Mouse (Mus musculus): ENCODE measurements around the gene Cacna1a. TPM values are rescaled to one million over a fixed set of nuclear protein-coding genes. Genes with fewer than 3 reads are reported as not detected.

Cacna1a gene
- total RNA-seq, 1 experiment: 27.4 TPM

DNA sequence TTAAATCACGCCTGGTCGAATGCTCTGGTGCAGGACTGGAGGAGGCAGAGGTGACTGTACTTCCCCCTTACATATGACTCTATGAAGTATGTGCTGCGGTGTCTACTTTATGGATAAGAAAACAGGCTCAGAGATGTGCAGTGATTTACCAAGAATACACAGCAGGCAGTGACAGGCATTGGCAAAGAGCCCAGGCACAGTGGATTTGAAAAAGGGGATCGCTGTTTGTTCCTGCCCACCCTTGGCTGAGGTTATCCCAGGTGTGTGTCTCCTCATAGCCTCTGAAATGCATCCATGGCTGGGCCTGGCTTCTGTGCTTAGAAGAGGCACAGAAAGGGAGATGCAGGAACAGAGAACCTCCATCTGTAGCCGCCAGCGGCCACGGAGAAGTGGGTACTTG, 42.7 kb upstream of the Cacna1a start:
- Histone ChIP-seq H3K4me3 (ENCODE audit: insufficient read depth in 1 of 2, low read depth in 1 of 2, low read length in 2 of 2, poor library complexity in 1 of 2, severe bottlenecking in 1 of 2) (no peak overlapping the region), H3K27ac (ENCODE audit: insufficient read depth, low read depth, low read length, poor library complexity, severe bottlenecking) (no peak overlapping the region), H3K9ac (ENCODE audit: insufficient read depth, low read depth, low read length, poor library complexity, severe bottlenecking) (no peak overlapping the region), H3K36me3 (ENCODE audit: control insufficient read depth, insufficient read depth, low read length, poor library complexity, severe bottlenecking) (no peaks in the 10 kb centered on the region), H3K9me3 (ENCODE audit: control insufficient read depth, insufficient read depth, low read depth, low read length) (no peaks in the 10 kb centered on the region), H3K4me1 (ENCODE audit: control insufficient read depth in 2 of 2, insufficient read depth in 2 of 2, low read length in 2 of 2, poor library complexity in 1 of 2) (0 out of 4 replicates have a peak, but pooled peaks cover 0 to 2% of the 10 kb centered on the region in 2 experiments)
- in situ Hi-C loops (cut with MboI; ENCODE audit: low sequenced_read_pairs in 2 of 2, unreplicated experiment in 2 of 2): no loop called here
- TF ChIP-seq ZC3H11A (IDR thresholded peaks at IDR 0.05; ENCODE audit: borderline replicate concordance, low read depth, low read length): no peak
- no peak for TF ChIP-seq CHD2 (IDR thresholded peaks at IDR 0.05; ENCODE audit: low read depth, low read length)
- no peak for TF ChIP-seq MAFK (IDR thresholded peaks at IDR 0.05; ENCODE audit: insufficient read depth, low read depth, low read length)
- no peak for TF ChIP-seq ZNF384 (IDR thresholded peaks at IDR 0.05; ENCODE audit: low read depth, low read length)
- no peak for TF ChIP-seq HCFC1 (IDR thresholded peaks at IDR 0.05; ENCODE audit: borderline replicate concordance, insufficient read depth, low read length)
- no peak for DNase-seq (ENCODE audit: low read depth, low spot score)

DNA sequence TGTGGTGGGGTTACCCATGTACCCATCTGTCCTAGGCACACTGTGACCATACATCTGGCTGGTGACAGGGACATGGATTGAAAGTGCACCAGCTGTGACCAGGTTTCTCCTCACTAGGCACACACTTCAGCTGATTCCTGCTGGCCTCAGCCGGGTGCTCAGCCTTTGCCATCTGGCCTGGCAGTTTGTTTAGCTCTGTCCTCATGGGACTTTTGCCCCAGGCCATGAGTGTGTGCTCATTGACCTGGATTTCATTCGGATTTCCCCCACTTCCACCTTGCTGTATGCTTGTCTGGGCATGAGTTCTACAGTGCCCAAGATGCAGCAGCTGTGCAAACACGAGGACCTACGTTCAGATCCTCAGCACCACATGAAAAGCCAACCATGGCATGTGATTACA, 41.8 kb upstream of the Cacna1a start:
- Histone ChIP-seq H3K27ac (ENCODE audit: insufficient read depth, low read depth, low read length, poor library complexity, severe bottlenecking) (no peak overlapping the region), H3K4me1 (ENCODE audit: control insufficient read depth in 2 of 2, insufficient read depth in 2 of 2, low read length in 2 of 2, poor library complexity in 1 of 2) (peaks cover 3 to 7% of the 10 kb centered on the region in 2 experiments; a peak in 1 of 4 replicates), H3K36me3 (ENCODE audit: control insufficient read depth, insufficient read depth, low read length, poor library complexity, severe bottlenecking) (no peaks in the 10 kb centered on the region), H3K9me3 (ENCODE audit: control insufficient read depth, insufficient read depth, low read depth, low read length) (no peaks in the 10 kb centered on the region), H3K9ac (ENCODE audit: insufficient read depth, low read depth, low read length, poor library complexity, severe bottlenecking) (no peak overlapping the region), H3K4me3 (ENCODE audit: insufficient read depth in 1 of 2, low read depth in 1 of 2, low read length in 2 of 2, poor library complexity in 1 of 2, severe bottlenecking in 1 of 2) (no peak overlapping the region)
- no peak for DNase-seq (ENCODE audit: low read depth, low spot score)
- in situ Hi-C loops (cut with MboI; ENCODE audit: low sequenced_read_pairs in 2 of 2, unreplicated experiment in 2 of 2): no loop called here
- TF ChIP-seq MAFK (IDR thresholded peaks at IDR 0.05; ENCODE audit: insufficient read depth, low read depth, low read length) (no peak), ZNF384 (IDR thresholded peaks at IDR 0.05; ENCODE audit: low read depth, low read length) (no peak), ZC3H11A (IDR thresholded peaks at IDR 0.05; ENCODE audit: borderline replicate concordance, low read depth, low read length) (no peak), CHD2 (IDR thresholded peaks at IDR 0.05; ENCODE audit: low read depth, low read length) (no peak), HCFC1 (IDR thresholded peaks at IDR 0.05; ENCODE audit: borderline replicate concordance, insufficient read depth, low read length) (no peak)

DNA sequence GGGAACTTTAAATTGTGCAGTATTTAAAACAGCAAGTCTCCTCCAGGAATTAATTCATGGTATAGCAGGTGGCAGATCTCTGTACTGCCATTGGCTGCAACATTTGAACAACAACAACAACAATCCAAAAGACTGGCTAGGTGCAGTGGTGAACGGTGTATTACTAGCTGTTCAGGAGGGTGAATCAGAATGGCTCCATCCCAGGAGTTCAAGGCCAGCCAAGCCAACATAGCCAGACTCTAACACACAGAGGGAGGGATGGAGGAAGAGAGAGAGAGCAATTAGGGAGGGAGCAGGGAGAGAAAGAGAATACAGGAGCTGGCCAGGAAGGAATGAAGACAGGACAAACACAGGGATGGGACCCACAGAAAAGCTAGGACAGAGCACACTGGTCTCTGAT, 38.7 kb upstream of the Cacna1a start:
- Histone ChIP-seq H3K4me1 (ENCODE audit: control insufficient read depth in 2 of 2, insufficient read depth in 2 of 2, low read length in 2 of 2, poor library complexity in 1 of 2) (peaks cover 3 to 7% of the 10 kb centered on the region in 2 experiments; a peak in 1 of 4 replicates), H3K9ac (ENCODE audit: insufficient read depth, low read depth, low read length, poor library complexity, severe bottlenecking) (no peak overlapping the region), H3K27ac (ENCODE audit: insufficient read depth, low read depth, low read length, poor library complexity, severe bottlenecking) (no peak overlapping the region), H3K9me3 (ENCODE audit: control insufficient read depth, insufficient read depth, low read depth, low read length) (no peaks in the 10 kb centered on the region), H3K36me3 (ENCODE audit: control insufficient read depth, insufficient read depth, low read length, poor library complexity, severe bottlenecking) (no peaks in the 10 kb centered on the region), H3K4me3 (ENCODE audit: insufficient read depth in 1 of 2, low read depth in 1 of 2, low read length in 2 of 2, poor library complexity in 1 of 2, severe bottlenecking in 1 of 2) (no peak overlapping the region)
- no peak for DNase-seq (ENCODE audit: low read depth, low spot score)
- in situ Hi-C loops (cut with MboI; ENCODE audit: low sequenced_read_pairs in 2 of 2, unreplicated experiment in 2 of 2): no loop called here
- TF ChIP-seq ZNF384 (IDR thresholded peaks at IDR 0.05; ENCODE audit: low read depth, low read length) (no peak), ZC3H11A (IDR thresholded peaks at IDR 0.05; ENCODE audit: borderline replicate concordance, low read depth, low read length) (no peak), CHD2 (IDR thresholded peaks at IDR 0.05; ENCODE audit: low read depth, low read length) (no peak), MAFK (IDR thresholded peaks at IDR 0.05; ENCODE audit: insufficient read depth, low read depth, low read length) (no peak)

- Histone ChIP-seq H3K9me3 (ENCODE audit: control insufficient read depth, insufficient read depth, low read depth, low read length) (no peaks in the 10 kb centered on the region), H3K4me1 (ENCODE audit: control insufficient read depth in 2 of 2, insufficient read depth in 2 of 2, low read length in 2 of 2, poor library complexity in 1 of 2) (peaks cover 3 to 16% of the 10 kb centered on the region in 2 experiments; a peak in 1 of 4 replicates), H3K36me3 (ENCODE audit: control insufficient read depth, insufficient read depth, low read length, poor library complexity, severe bottlenecking) (no peaks in the 10 kb centered on the region), H3K4me3 (ENCODE audit: insufficient read depth in 1 of 2, low read depth in 1 of 2, low read length in 2 of 2, poor library complexity in 1 of 2, severe bottlenecking in 1 of 2) (no peak overlapping the region), H3K27ac (ENCODE audit: insufficient read depth, low read depth, low read length, poor library complexity, severe bottlenecking) (no peak overlapping the region), H3K9ac (ENCODE audit: insufficient read depth, low read depth, low read length, poor library complexity, severe bottlenecking) (no peak overlapping the region)
- DNase-seq (ENCODE audit: low read depth, low spot score): no peak
- no peak for TF ChIP-seq ZNF384 (IDR thresholded peaks at IDR 0.05; ENCODE audit: low read depth, low read length)
- TF ChIP-seq MAFK (IDR thresholded peaks at IDR 0.05; ENCODE audit: insufficient read depth, low read depth, low read length): no peak
- TF ChIP-seq HCFC1 (IDR thresholded peaks at IDR 0.05; ENCODE audit: borderline replicate concordance, insufficient read depth, low read length): no peak
- no peak for TF ChIP-seq CHD2 (IDR thresholded peaks at IDR 0.05; ENCODE audit: low read depth, low read length)
- no peak for TF ChIP-seq ZC3H11A (IDR thresholded peaks at IDR 0.05; ENCODE audit: borderline replicate concordance, low read depth, low read length)
- in situ Hi-C loops (cut with MboI; ENCODE audit: low sequenced_read_pairs in 2 of 2, unreplicated experiment in 2 of 2): loop anchor here (10.0 kb wide), 2 partner anchors 56 to 336 kb away; partner anchors contain the start of gene 2210011C24Rik (in 1 of the 2)
These were observed 37.3 kb upstream of the Cacna1a start for GRCm38 (mm10) chr8:84350960-84351359.

All from ES-E14 (cell line).